Mouse (Mus musculus) bone marrow, adult 2 months (tissue): ENCODE measurements around the gene Il4i1.

Source experiments
- CTCF ChIP-seq: fragments of 200-500 bp; IDR thresholded peaks from 2 replicates; pipeline ENCODE4 v1.5.1; 2011; ENCODE audit warnings: low read length, control low read depth; ENCODE audit not compliant: control insufficient read depth, insufficient read depth
- POLR2A ChIP-seq: fragments of 200-500 bp; IDR thresholded peaks from 2 replicates; pipeline ENCODE4 v1.6.1; 2011; ENCODE audit warnings: low read depth, mild to moderate bottlenecking, control low read depth, low read length, borderline replicate concordance; ENCODE audit not compliant: control insufficient read depth

DNA sequence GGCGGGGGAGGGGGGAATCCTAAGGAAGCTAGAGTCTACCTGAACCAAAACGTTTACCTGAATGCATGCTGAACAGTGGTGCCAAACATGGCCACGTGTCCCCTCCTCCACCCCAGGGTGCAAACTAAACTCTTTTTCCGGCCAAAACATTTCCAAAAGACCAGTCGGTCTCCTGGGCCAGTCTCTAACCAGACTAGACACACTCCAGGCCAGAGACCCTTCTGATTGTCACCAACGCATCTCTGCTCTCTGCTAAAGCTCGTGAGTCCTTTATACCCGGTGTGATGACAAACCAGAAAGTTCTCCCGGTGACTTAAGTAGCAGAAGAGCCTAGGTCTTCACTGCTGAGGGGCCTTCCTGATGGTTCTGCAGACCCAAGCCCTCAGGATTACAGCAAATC is 51.6 kb downstream of the Il4i1 start:
- TF ChIP-seq CTCF (no peak), POLR2A (no peak)
